Mouse (Mus musculus) ES-Bruce4 (cell line): ENCODE measurements around the gene Bud13.
A peak's percentile ranks its signal among the peaks of the same experiment; 100 is the strongest.

Experiments used
- CTCF ChIP-seq: IDR thresholded peaks from one replicate; pipeline ENCODE4 v1.8.1; 2011; ENCODE audit warnings: low read depth, low read length
- EP300 ChIP-seq: IDR thresholded peaks from 2 replicates; pipeline ENCODE4 v1.6.1; 2011; ENCODE audit warnings: low read depth, low read length; ENCODE audit not compliant: insufficient read depth
- POLR2A ChIP-seq: IDR thresholded peaks from one replicate; pipeline ENCODE4 v1.8.1; 2011; ENCODE audit warnings: low read length; ENCODE audit not compliant: insufficient read depth

GRCm38 (mm10) chr9:46329250-46329648 lies 46.4 kb downstream of the Bud13 start:
- TF ChIP-seq POLR2A, result no peak
- TF ChIP-seq CTCF, result no peak
- TF ChIP-seq EP300, result 0 out of 2 replicates have a peak, but pooled peaks have one; percentile 27
